Mouse (Mus musculus): ENCODE results near the gene Aebp2. TPM values are rescaled to one million over a fixed set of nuclear protein-coding genes. Genes with fewer than 3 reads are reported as not detected.
A peak's percentile ranks its signal among the peaks of the same experiment; 100 is the strongest.

Aebp2 gene
- polyA plus RNA-seq, 1 experiment from 2014 or later, result 7.7 TPM

GRCm38 (mm10) chr6:140611893-140612473 is 10.5 kb upstream of the Aebp2 start:
- no peak overlapping the region for H3K9ac ChIP-seq (ENCODE audit: low read length)
- 58% methylated on average over 13 of the region's 13 CpGs for whole genome bisulfite sequencing
- DNase-seq (ENCODE audit: low spot score), result no peak

GRCm38 (mm10) chr6:140613822-140614221 is 8.6 kb upstream of the Aebp2 start:
- no peaks in the 10 kb centered on the region for H3K36me3 ChIP-seq (ENCODE audit: control insufficient read depth, insufficient read depth, low read length)
- ATAC-seq (no peak), DNase-seq (ENCODE audit: low spot score) (no peak)
- WGBS, result 84% methylated on average over 3 of the region's 3 CpGs
- H3K27ac ChIP-seq (ENCODE audit: low read depth, low read length), result no peak overlapping the region
- H3K4me2 ChIP-seq (ENCODE audit: low read length), result no peak overlapping the region
- no peak overlapping the region for H3K9ac ChIP-seq (ENCODE audit: low read length)
- no peaks in the 10 kb centered on the region for H3K9me3 ChIP-seq (replicated peaks; ENCODE audit: control insufficient read depth, low read length)
- no peak overlapping the region for H3K4me3 ChIP-seq (ENCODE audit: low read depth, low read length)
- no peaks in the 10 kb centered on the region for H3K27me3 ChIP-seq (replicated peaks; ENCODE audit: control insufficient read depth, insufficient read depth, low read length)
- no peaks in the 10 kb centered on the region; the same call in 1 of the 2 replicates for H3K4me1 ChIP-seq (ENCODE audit: control insufficient read depth, insufficient read depth, low read length)

More at GRCm38 (mm10) chr6:140611893-140612473, 10.5 kb upstream of the Aebp2 start:
- Histone ChIP-seq H3K27ac (ENCODE audit: low read depth, low read length) (no peak overlapping the region), H3K27me3 (replicated peaks; ENCODE audit: control insufficient read depth, insufficient read depth, low read length) (no peaks in the 10 kb centered on the region), H3K36me3 (ENCODE audit: control insufficient read depth, insufficient read depth, low read length) (no peaks in the 10 kb centered on the region), H3K4me3 (ENCODE audit: low read depth, low read length) (no peak overlapping the region), H3K4me2 (ENCODE audit: low read length) (no peak overlapping the region), H3K4me1 (ENCODE audit: control insufficient read depth, insufficient read depth, low read length) (no peaks in the 10 kb centered on the region; the same call in 1 of the 2 replicates), H3K9me3 (replicated peaks; ENCODE audit: control insufficient read depth, low read length) (no peaks in the 10 kb centered on the region)
- no peak for ATAC-seq

- H3K4me1 ChIP-seq (ENCODE audit: control insufficient read depth, insufficient read depth, low read length), result no peaks in the 10 kb centered on the region; the same call in 1 of the 2 replicates
- DNase-seq (ENCODE audit: low spot score), result no peak
- no peak overlapping the region for H3K9ac ChIP-seq (ENCODE audit: low read length)
- no peak overlapping the region for H3K4me2 ChIP-seq (ENCODE audit: low read length)
- 95% methylated on average over 11 of the region's 11 CpGs for WGBS
- no peak for ATAC-seq
- no peaks in the 10 kb centered on the region for H3K36me3 ChIP-seq (ENCODE audit: control insufficient read depth, insufficient read depth, low read length)
- H3K9me3 ChIP-seq (replicated peaks; ENCODE audit: control insufficient read depth, low read length), result no peaks in the 10 kb centered on the region
- H3K27ac ChIP-seq (ENCODE audit: low read depth, low read length), result no peak overlapping the region
- H3K4me3 ChIP-seq (ENCODE audit: low read depth, low read length), result no peak overlapping the region
- H3K27me3 ChIP-seq (replicated peaks; ENCODE audit: control insufficient read depth, insufficient read depth, low read length), result no peaks in the 10 kb centered on the region
Measured at GRCm38 (mm10) chr6:140614711-140615110, 7.8 kb upstream of the Aebp2 start.

GRCm38 (mm10) chr6:140620531-140621349 is 1.7 kb upstream of the Aebp2 start:
- 67% methylated on average over 13 of the region's 13 CpGs for WGBS
- Histone ChIP-seq H3K4me2 (ENCODE audit: low read length) (no peak overlapping the region), H3K4me1 (ENCODE audit: control insufficient read depth, insufficient read depth, low read length) (peaks cover 7% of the 10 kb centered on the region; the same call in 1 of the 2 replicates), H3K9ac (ENCODE audit: low read length) (no peak overlapping the region), H3K4me3 (ENCODE audit: low read depth, low read length) (no peak overlapping the region), H3K36me3 (ENCODE audit: control insufficient read depth, insufficient read depth, low read length) (no peaks in the 10 kb centered on the region), H3K9me3 (replicated peaks; ENCODE audit: control insufficient read depth, low read length) (no peaks in the 10 kb centered on the region), H3K27ac (ENCODE audit: low read depth, low read length) (no peak overlapping the region), H3K27me3 (replicated peaks; ENCODE audit: control insufficient read depth, insufficient read depth, low read length) (no peaks in the 10 kb centered on the region)
- ATAC-seq (no peak), DNase-seq (ENCODE audit: low spot score) (no peak)

- no peaks in the 10 kb centered on the region for H3K9me3 ChIP-seq (replicated peaks; ENCODE audit: control insufficient read depth, low read length)
- H3K9ac ChIP-seq (ENCODE audit: low read length), result no peak overlapping the region
- H3K4me1 ChIP-seq (ENCODE audit: control insufficient read depth, insufficient read depth, low read length), result peaks cover 14% of the 10 kb centered on the region
- no peak overlapping the region for H3K4me2 ChIP-seq (ENCODE audit: low read length)
- ATAC-seq (no peak), DNase-seq (ENCODE audit: low spot score) (no peak)
- no peaks in the 10 kb centered on the region for H3K27me3 ChIP-seq (replicated peaks; ENCODE audit: control insufficient read depth, insufficient read depth, low read length)
- no peaks in the 10 kb centered on the region for H3K36me3 ChIP-seq (ENCODE audit: control insufficient read depth, insufficient read depth, low read length)
- WGBS, result 91% methylated on average over 1 of the region's 1 CpGs
- H3K27ac ChIP-seq (ENCODE audit: low read depth, low read length), result no peak overlapping the region
- H3K4me3 ChIP-seq (ENCODE audit: low read depth, low read length), result no peak overlapping the region
Measured at GRCm38 (mm10) chr6:140621622-140622021, 841 bp upstream of the Aebp2 start.

GRCm38 (mm10) chr6:140623226-140624095 is 998 bp downstream of the Aebp2 start:
- H3K9me3 ChIP-seq (replicated peaks; ENCODE audit: control insufficient read depth, low read length), result no peaks in the 10 kb centered on the region
- peaks cover 22% of the 10 kb centered on the region for H3K4me1 ChIP-seq (ENCODE audit: control insufficient read depth, insufficient read depth, low read length)
- ATAC-seq (peak; percentile 95), DNase-seq (ENCODE audit: low spot score) (peak; percentile 95)
- peak overlapping the region; percentile 72 for H3K4me2 ChIP-seq (ENCODE audit: low read length)
- H3K36me3 ChIP-seq (ENCODE audit: control insufficient read depth, insufficient read depth, low read length), result no peaks in the 10 kb centered on the region
- peak overlapping the region; percentile 95 for H3K9ac ChIP-seq (ENCODE audit: low read length)
- WGBS, result 1% methylated on average over 82 of the region's 117 CpGs
- peak overlapping the region; percentile 96 for H3K27ac ChIP-seq (ENCODE audit: low read depth, low read length)
- H3K4me3 ChIP-seq (ENCODE audit: low read depth, low read length), result peak overlapping the region; percentile 98
- no peaks in the 10 kb centered on the region for H3K27me3 ChIP-seq (replicated peaks; ENCODE audit: control insufficient read depth, insufficient read depth, low read length)

GRCm38 (mm10) chr6:140624096-140625051 is 1.9 kb downstream of the Aebp2 start:
- H3K27ac ChIP-seq (ENCODE audit: low read depth, low read length), result peak overlapping the region; percentile 96

More at GRCm38 (mm10) chr6:140624096-140625051, 1.9 kb downstream of the Aebp2 start:
- DNase-seq (ENCODE audit: low spot score), result peak; percentile 63
- H3K27me3 ChIP-seq (replicated peaks; ENCODE audit: control insufficient read depth, insufficient read depth, low read length), result no peaks in the 10 kb centered on the region
- no peaks in the 10 kb centered on the region for H3K36me3 ChIP-seq (ENCODE audit: control insufficient read depth, insufficient read depth, low read length)
- ATAC-seq, result peak; percentile 30
- peak overlapping the region; percentile 98 for H3K4me3 ChIP-seq (ENCODE audit: low read depth, low read length)
- peak overlapping the region; percentile 95 for H3K9ac ChIP-seq (ENCODE audit: low read length)
- H3K9me3 ChIP-seq (replicated peaks; ENCODE audit: control insufficient read depth, low read length), result no peaks in the 10 kb centered on the region
- peak overlapping the region; percentile 72 for H3K4me2 ChIP-seq (ENCODE audit: low read length)
- WGBS, result under 1% methylated on average over 79 of the region's 80 CpGs
- peaks cover 22% of the 10 kb centered on the region for H3K4me1 ChIP-seq (ENCODE audit: control insufficient read depth, insufficient read depth, low read length)

All from forebrain, embryonic 14.5 days (tissue).